Comparison of ENCODE assay signal across 17 mouse cellular contexts in the genomic region with DNA sequence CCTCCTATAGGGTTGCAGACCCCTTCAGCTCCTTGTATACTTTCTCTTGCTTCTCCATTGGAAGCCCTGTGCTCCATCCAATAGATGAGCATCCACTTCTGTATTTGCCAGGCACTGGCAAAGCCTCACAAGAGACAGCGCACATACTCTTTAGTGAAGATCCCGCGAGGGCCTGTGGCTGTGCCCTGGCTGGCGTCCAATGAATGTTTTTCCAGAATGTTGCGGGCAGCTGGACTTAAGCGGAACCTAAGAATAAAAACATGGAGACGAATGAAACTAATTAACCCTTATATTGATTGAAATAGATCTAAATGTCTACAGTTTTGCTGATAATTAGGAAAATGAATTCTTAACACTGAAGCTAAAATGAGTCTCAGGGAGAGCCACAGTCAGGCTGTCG. TPM values are rescaled to one million over a fixed set of nuclear protein-coding genes. Genes with fewer than 3 reads are reported as not detected.
DNase-seq lines count a peak whose midpoint lies in the region; ATAC-seq and TF ChIP-seq lines count a peak whose summit lies in the region.
"Had no signal": no experiment of that assay in that cellular context is flagged by ENCODE, and none has a peak within 500 bp of the region (broad histone marks: within the 10 kb centered on the region; RNA-seq: fewer than 3 reads in every experiment).

No protein-coding gene starts in this region.

- no peak for ATAC-seq in lung, postnatal 0 days
- ATAC-seq in intestine, embryonic 15.5 days: no peak

- TF ChIP-seq CTCF in lung, postnatal 0 days (IDR thresholded peaks at IDR 0.05): no peak

- H3K4me1 ChIP-seq in lung, postnatal 0 days (ENCODE audit: insufficient read depth, low read depth, low read length): no peaks in the 10 kb centered on the region
- no peaks in the 10 kb centered on the region for H3K4me1 ChIP-seq in intestine, embryonic 15.5 days (replicated peaks)
- H3K4me1 ChIP-seq: neural tube, embryonic 12.5 days had no signal

- no peaks in the 10 kb centered on the region for H3K9me3 ChIP-seq in lung, postnatal 0 days (ENCODE audit: low read length)
- H3K9me3 ChIP-seq in intestine, embryonic 15.5 days: no peaks in the 10 kb centered on the region
- H3K9me3 ChIP-seq: forebrain, embryonic 12.5 days; G1E; neural tube, embryonic 12.5 days had no signal

- WGBS in lung, postnatal 0 days: 67% methylated on average over 8 of the region's 8 CpGs
- 78% methylated on average over 8 of the region's 8 CpGs for WGBS in intestine, embryonic 15.5 days

- no peak overlapping the region for H3K27ac ChIP-seq in lung, postnatal 0 days (ENCODE audit: low read length)
- H3K27ac ChIP-seq in intestine, embryonic 15.5 days: no peak overlapping the region
- H3K27ac ChIP-seq: forebrain, embryonic 12.5 days; neural tube, embryonic 12.5 days had no signal

- DNase-seq in adrenal gland, postnatal 14 days: peak; percentile 41
- DNase-seq in adrenal gland, postnatal 25 days: no peak
- peak; percentile 37 for DNase-seq in gastrocnemius, postnatal 10 days
- DNase-seq in gastrocnemius, postnatal 36 days: no peak
- DNase-seq in lung, postnatal 0 days (ENCODE audit: low spot score): peak; percentile 25
- no peak for DNase-seq in lung, postnatal 25 days (ENCODE audit: low spot score)
- DNase-seq in Muller cell, postnatal 12 days (ENCODE audit: inconsistent ontology term): peak; percentile 77
- DNase-seq: cerebellum, adult 11 months; heart, adult 18-20 months; heart, postnatal 36 days; kidney, adult 18-20 months; thymus, postnatal 25 days had no signal

- no peak overlapping the region for H3K4me3 ChIP-seq in lung, postnatal 0 days (ENCODE audit: low read depth, low read length)
- H3K4me3 ChIP-seq in intestine, embryonic 15.5 days (replicated peaks): no peak overlapping the region
- H3K4me3 ChIP-seq: forebrain, embryonic 12.5 days; neural tube, embryonic 12.5 days had no signal

- H3K36me3 ChIP-seq in lung, postnatal 0 days (ENCODE audit: insufficient read depth, low read length): peaks cover 9% of the 10 kb centered on the region; the same call in 1 of the 2 replicates
- no peaks in the 10 kb centered on the region for H3K36me3 ChIP-seq in intestine, embryonic 15.5 days

- intact Hi-C loops in gastrocnemius, postnatal 36 days (cut with DNase I): no loop called here

- H3K27me3 ChIP-seq in lung, postnatal 0 days (replicated peaks; ENCODE audit: insufficient read depth, low read length): no peaks in the 10 kb centered on the region
- H3K27me3 ChIP-seq in intestine, embryonic 15.5 days (replicated peaks): no peaks in the 10 kb centered on the region
- H3K27me3 ChIP-seq: forebrain, embryonic 12.5 days; neural tube, embryonic 12.5 days had no signal

- H3K4me2 ChIP-seq in lung, postnatal 0 days (replicated peaks; ENCODE audit: low read depth, low read length): no peak overlapping the region
- H3K4me2 ChIP-seq in intestine, embryonic 15.5 days (replicated peaks): no peak overlapping the region
- H3K4me2 ChIP-seq: forebrain, embryonic 12.5 days; liver, embryonic 11.5 days; neural tube, embryonic 12.5 days had no signal

- no peak for TF ChIP-seq EP300 in lung, postnatal 0 days (IDR thresholded peaks at IDR 0.05)

- no peak overlapping the region for H3K9ac ChIP-seq in lung, postnatal 0 days (replicated peaks; ENCODE audit: low read depth)
- no peak overlapping the region for H3K9ac ChIP-seq in intestine, embryonic 15.5 days
- H3K9ac ChIP-seq: forebrain, embryonic 12.5 days; neural tube, embryonic 12.5 days had no signal

RNA-seq across cellular contexts. Expression of a gene that starts 32.4 kb away (rescaled TPM):
- total RNA-seq in adrenal gland, postnatal 14 days (2021): 133 and 138 TPM in 2 replicates
- total RNA-seq in adrenal gland, postnatal 25 days (2021): 109 and 134 TPM in 2 replicates
- 10 to 100 TPM; 63.9 to 79.0 TPM for total RNA-seq in gastrocnemius, postnatal 10 days (2021)
- 10 to 100 TPM; 87.0 to 99.9 TPM for total RNA-seq in gastrocnemius, postnatal 36 days (2021)
- polyA plus RNA-seq in lung, postnatal 0 days (2015; fragmentation: Nextera tagmentation; extraction: Ambion mirVana): 23.0 and 25.3 TPM in 2 replicates
- 34.9 and 36.6 TPM in 2 replicates for polyA plus RNA-seq in intestine, embryonic 15.5 days (2015; fragmentation: Nextera tagmentation; extraction: Ambion mirVana)

RNA-seq across cellular contexts. Expression of a gene that starts 32.6 kb away (rescaled TPM):
- total RNA-seq in adrenal gland, postnatal 14 days (2021): 53.4 and 61.2 TPM in 2 replicates
- total RNA-seq in adrenal gland, postnatal 25 days (2021): 55.1 and 56.0 TPM in 2 replicates
- 10 to 100 TPM; 33.5 to 38.1 TPM for total RNA-seq in gastrocnemius, postnatal 10 days (2021)
- 10 to 100 TPM; 37.0 to 45.9 TPM for total RNA-seq in gastrocnemius, postnatal 36 days (2021)
- polyA plus RNA-seq in lung, postnatal 0 days (2015; fragmentation: Nextera tagmentation; extraction: Ambion mirVana): 66.8 and 70.4 TPM in 2 replicates
- polyA plus RNA-seq in intestine, embryonic 15.5 days (2015; fragmentation: Nextera tagmentation; extraction: Ambion mirVana): 55.1 and 55.6 TPM in 2 replicates

Comparison
In these comparisons a context has a peak if more than half of its experiments do, and no peak if none do; other contexts are left out.
1. DNase-seq: peak in adrenal gland, postnatal 14 days (single experiment), gastrocnemius, postnatal 10 days (single experiment), lung, postnatal 0 days (single experiment) and Muller cell, postnatal 12 days (single experiment); none in adrenal gland, postnatal 25 days (single experiment), gastrocnemius, postnatal 36 days (0 of 2) and lung, postnatal 25 days (single experiment).